Mouse (Mus musculus) T-helper 1 cell (primary cell): ENCODE measurements around the gene Tnn.

Experiments
- in situ Hi-C: fragments of 300-600 bp; cut with MboI, MseI; formaldehyde crosslinking; loops from one replicate; pipeline ENCODE4 v1.15.1; 2025; ENCODE audit warnings: high pct_unique_total_duplicates

Gene Tnn

GRCm38 (mm10) chr1:160045056-160045715, 108.2 kb downstream of the Tnn start:
- in situ Hi-C loops = loop anchor here (10.0 kb wide), 1 partner anchor 990 kb away; the partner anchor contains the start of gene Zbtb37

DNA sequence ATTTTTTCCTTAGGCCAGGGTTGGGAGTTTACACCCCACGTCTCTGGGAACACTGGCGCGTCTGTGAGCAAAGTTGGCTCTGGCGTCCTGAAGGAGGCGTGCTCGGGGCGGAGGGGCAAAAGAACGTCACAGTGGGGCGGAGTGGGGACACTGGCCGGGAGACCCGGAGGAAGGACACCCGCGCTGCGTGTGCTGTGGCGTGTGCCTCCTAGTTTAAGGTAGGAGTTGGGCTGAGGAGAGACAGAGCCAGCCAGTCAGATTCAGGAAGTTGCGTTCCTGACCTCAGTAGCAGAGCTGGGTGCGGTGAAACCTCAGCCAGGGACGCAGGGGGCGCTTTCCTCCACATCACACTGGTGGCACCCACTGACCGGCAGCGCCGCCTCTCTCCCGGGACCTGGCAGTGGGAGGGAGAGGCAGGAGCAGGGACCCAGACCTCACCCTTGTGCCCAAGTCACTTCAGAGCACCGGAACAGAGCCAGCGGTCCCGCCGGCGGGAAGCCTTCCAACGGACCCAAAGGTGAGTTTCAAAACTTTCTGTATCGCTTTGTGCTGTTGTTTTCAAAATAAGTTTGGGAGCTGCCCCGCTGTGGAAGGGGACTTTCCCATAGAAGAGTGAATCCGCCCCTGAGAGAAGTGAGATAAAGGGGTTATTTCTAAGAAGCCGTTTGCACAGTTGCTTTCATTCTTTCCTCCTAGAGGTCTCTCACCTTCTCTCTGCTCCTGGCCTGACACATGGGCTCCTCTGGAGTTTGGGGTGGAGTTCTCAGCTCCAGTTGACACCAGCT, 109.0 kb downstream of the Tnn start, which contains the start of gene 4930523C07Rik:
Gene 4930523C07Rik (plus strand): TSS at position 146 of the 785 bp plus-strand sequence.
- in situ Hi-C loops = loop anchor here (10.0 kb wide), 1 partner anchor 990 kb away; the partner anchor contains the start of gene Zbtb37

- in situ Hi-C loops = loop anchor here (10.0 kb wide), 1 partner anchor 991 kb away; the partner anchor contains the start of gene Zbtb37
Observed at GRCm38 (mm10) chr1:160043271-160043975, 110.0 kb downstream of the Tnn start.

GRCm38 (mm10) chr1:160042351-160042750, 111.0 kb downstream of the Tnn start:
- in situ Hi-C loops = loop anchor here (10.0 kb wide), 1 partner anchor 992 kb away; the partner anchor contains the start of gene Zbtb37

DNA sequence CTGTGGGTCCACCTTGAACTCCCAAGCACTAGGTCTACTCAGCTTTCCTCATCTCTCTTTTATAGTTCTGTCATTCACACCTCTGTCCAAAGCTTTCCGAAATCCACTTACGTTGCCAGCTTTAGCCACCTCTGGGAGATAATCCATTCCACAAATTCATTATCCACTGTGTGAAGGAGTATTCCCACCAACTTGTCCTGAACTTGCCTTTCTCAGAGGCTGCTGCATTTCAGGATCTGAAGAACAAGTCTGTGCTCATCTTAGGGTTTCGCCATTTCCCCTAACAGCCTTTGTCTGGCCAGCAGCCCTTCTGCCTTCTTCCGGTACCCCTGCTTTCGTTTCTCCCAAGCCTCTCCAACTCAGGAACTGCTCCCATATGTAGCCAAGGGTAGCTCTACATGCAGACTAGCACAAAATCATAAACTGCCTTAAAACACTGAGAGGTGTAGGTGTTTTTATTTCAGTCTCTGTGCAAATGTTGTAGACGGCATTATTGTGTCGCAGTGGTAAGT, 112.1 kb downstream of the Tnn start:
- in situ Hi-C loops = loop anchor here (10.0 kb wide), 1 partner anchor 993 kb away; the partner anchor contains the start of gene Zbtb37

GRCm38 (mm10) chr1:160039951-160040645, 113.3 kb downstream of the Tnn start:
- in situ Hi-C loops = loop anchor here (10.0 kb wide), 2 partner anchors 995 to 1205 kb away; partner anchors contain the start of gene Zbtb37

GRCm38 (mm10) chr1:160036996-160037521, 116.3 kb downstream of the Tnn start:
- in situ Hi-C loops = loop anchor here (10.0 kb wide), 1 partner anchor 1208 kb away; no protein-coding TSS in a partner anchor

GRCm38 (mm10) chr1:160035561-160035960, 117.8 kb downstream of the Tnn start:
- in situ Hi-C loops = loop anchor here (10.0 kb wide), 1 partner anchor 1209 kb away; no protein-coding TSS in a partner anchor
